Mouse (Mus musculus) heart, embryonic 15.5 days (tissue): ENCODE data around the gene Filip1l. TPM values are rescaled to one million over a fixed set of nuclear protein-coding genes. Genes with fewer than 3 reads are reported as not detected.

ENCODE experiments used
- ATAC-seq: fragments of 200-750 bp; cut with Nextera tagmentation; replicated peaks from 2 replicates; pipeline ENCODE4 v1.8.0; 2017; ENCODE audit warnings: low read depth, moderate TSS enrichment; ENCODE audit not compliant: insufficient number of reproducible peaks, insufficient read depth, low FRiP score
- H3K27ac ChIP-seq: fragments of 300-500 bp; sonication (generic); 2 replicates; pipeline ENCODE4 v1.5.1; 2015; ENCODE audit warnings: mild to moderate bottlenecking, inconsistent platforms
- H3K27me3 ChIP-seq: fragments of 300-500 bp; sonication (generic); 2 replicates; pipeline ENCODE4 v1.6.1; 2015; ENCODE audit warnings: inconsistent platforms
- H3K36me3 ChIP-seq: fragments of 300-500 bp; sonication (generic); 2 replicates; pipeline ENCODE4 v1.6.1; 2015; ENCODE audit warnings: mild to moderate bottlenecking, inconsistent platforms
- H3K4me1 ChIP-seq: fragments of 300-500 bp; sonication (generic); replicated peaks from 2 replicates; pipeline ENCODE4 v1.6.1; 2015; ENCODE audit warnings: inconsistent platforms
- H3K4me2 ChIP-seq: fragments of 300-500 bp; sonication (generic); 2 replicates; pipeline ENCODE4 v1.6.1; 2015; ENCODE audit warnings: inconsistent platforms, mild to moderate bottlenecking, moderate library complexity
- H3K4me3 ChIP-seq: fragments of 300-500 bp; sonication (generic); 2 replicates; pipeline ENCODE4 v1.5.1; 2015; ENCODE audit warnings: mild to moderate bottlenecking, inconsistent platforms
- H3K9ac ChIP-seq: fragments of 300-500 bp; sonication (generic); 2 replicates; pipeline ENCODE4 v1.6.1; 2015; ENCODE audit warnings: mild to moderate bottlenecking, inconsistent platforms
- H3K9me3 ChIP-seq: fragments of 300-500 bp; sonication (generic); replicated peaks from 2 replicates; pipeline ENCODE4 v1.6.1; 2016; ENCODE audit warnings: inconsistent platforms
- WGBS: fragments of 180-500 bp; shearing (Covaris S2); methylation state at CpG from one replicate; pipeline ENCODE4 v1.1.7; 2015; ENCODE audit warnings: mixed read lengths; 5-methylcytosine and 5-hydroxymethylcytosine counted together
- polyA plus RNA-seq: library from polyadenylated mRNA; unstranded; fragments of >200 nt; fragmentation: Nextera tagmentation; extraction: Ambion mirVana; gene quantifications from 2 replicates; pipeline ENCODE4 v1.2.1, GENCODE M21; 2015

The Filip1l gene
- polyA plus RNA-seq, 1 experiment from 2014 or later: 25.0 TPM

GRCm38 (mm10) chr16:57398387-57399214 lies 45.7 kb downstream of the Filip1l start:
- H3K36me3 ChIP-seq: no peaks in the 10 kb centered on the region
- ATAC-seq: 0 out of 2 replicates have a peak, but pooled peaks have one; percentile 7
- no peak overlapping the region for H3K4me3 ChIP-seq
- H3K9ac ChIP-seq: no peak overlapping the region
- no peak overlapping the region for H3K4me2 ChIP-seq
- H3K27me3 ChIP-seq: no peaks in the 10 kb centered on the region
- peaks cover 3% of the 10 kb centered on the region; the same call in 1 of the 2 replicates for H3K4me1 ChIP-seq
- H3K27ac ChIP-seq: no peak overlapping the region
- H3K9me3 ChIP-seq: no peaks in the 10 kb centered on the region
- WGBS: 51% methylated on average over 18 of the region's 18 CpGs

- no peaks in the 10 kb centered on the region for H3K27me3 ChIP-seq
- no peak overlapping the region for H3K4me3 ChIP-seq
- no peak overlapping the region for H3K27ac ChIP-seq
- H3K4me1 ChIP-seq: peaks cover 3% of the 10 kb centered on the region; the same call in 1 of the 2 replicates
- H3K9me3 ChIP-seq: no peaks in the 10 kb centered on the region
- H3K4me2 ChIP-seq: no peak overlapping the region
- H3K9ac ChIP-seq: no peak overlapping the region
- no peaks in the 10 kb centered on the region for H3K36me3 ChIP-seq
- no peak for ATAC-seq
- 73% methylated on average over 10 of the region's 10 CpGs for WGBS
Measured at GRCm38 (mm10) chr16:57399566-57399965, 46.7 kb downstream of the Filip1l start.

GRCm38 (mm10) chr16:57401702-57402101 lies 48.8 kb downstream of the Filip1l start:
- Histone ChIP-seq H3K4me1 (peaks cover 3% of the 10 kb centered on the region; the same call in 1 of the 2 replicates), H3K27ac (peak overlapping the region; percentile 21), H3K9me3 (no peaks in the 10 kb centered on the region), H3K9ac (no peak overlapping the region), H3K4me3 (no peak overlapping the region), H3K4me2 (no peak overlapping the region), H3K36me3 (no peaks in the 10 kb centered on the region), H3K27me3 (no peaks in the 10 kb centered on the region)
- 34% methylated on average over 6 of the region's 6 CpGs for WGBS
- no peak for ATAC-seq

GRCm38 (mm10) chr16:57402910-57403309 lies 50.0 kb downstream of the Filip1l start:
- WGBS: 70% methylated on average over 4 of the region's 4 CpGs
- Histone ChIP-seq H3K27me3 (no peaks in the 10 kb centered on the region), H3K27ac (no peak overlapping the region; the same call in 1 of the 2 replicates), H3K9ac (no peak overlapping the region), H3K4me2 (no peak overlapping the region), H3K9me3 (no peaks in the 10 kb centered on the region), H3K36me3 (no peaks in the 10 kb centered on the region), H3K4me1 (peaks cover 3% of the 10 kb centered on the region; the same call in 1 of the 2 replicates), H3K4me3 (no peak overlapping the region)
- no peak for ATAC-seq

- no peaks in the 10 kb centered on the region for H3K36me3 ChIP-seq
- H3K27me3 ChIP-seq: no peaks in the 10 kb centered on the region
- 61% methylated on average over 5 of the region's 5 CpGs for WGBS
- ATAC-seq: no peak
- H3K9ac ChIP-seq: no peak overlapping the region
- no peak overlapping the region for H3K27ac ChIP-seq
- no peaks in the 10 kb centered on the region for H3K9me3 ChIP-seq
- H3K4me2 ChIP-seq: no peak overlapping the region
- no peaks in the 10 kb centered on the region; the same call in 1 of the 2 replicates for H3K4me1 ChIP-seq
- no peak overlapping the region for H3K4me3 ChIP-seq
Measured at GRCm38 (mm10) chr16:57403825-57404224, 50.9 kb downstream of the Filip1l start.

- WGBS: 57% methylated on average over 4 of the region's 4 CpGs
- Histone ChIP-seq H3K4me1 (peaks cover 8% of the 10 kb centered on the region), H3K36me3 (no peaks in the 10 kb centered on the region), H3K27me3 (no peaks in the 10 kb centered on the region), H3K27ac (no peak overlapping the region), H3K9me3 (no peaks in the 10 kb centered on the region), H3K4me3 (no peak overlapping the region), H3K4me2 (no peak overlapping the region), H3K9ac (no peak overlapping the region)
- ATAC-seq: no peak
Measured at GRCm38 (mm10) chr16:57412766-57413165, 59.9 kb downstream of the Filip1l start.

- Histone ChIP-seq H3K4me1 (peaks cover 18% of the 10 kb centered on the region), H3K27me3 (no peaks in the 10 kb centered on the region), H3K36me3 (no peaks in the 10 kb centered on the region), H3K9ac (no peak overlapping the region), H3K4me3 (no peak overlapping the region), H3K4me2 (no peak overlapping the region), H3K9me3 (no peaks in the 10 kb centered on the region), H3K27ac (no peak overlapping the region)
- 51% methylated on average over 2 of the region's 2 CpGs for WGBS
- no peak for ATAC-seq
Measured at GRCm38 (mm10) chr16:57416049-57416448, 63.2 kb downstream of the Filip1l start.

GRCm38 (mm10) chr16:57417017-57417416 lies 64.1 kb downstream of the Filip1l start:
- peak overlapping the region; percentile 27 for H3K4me2 ChIP-seq
- no peaks in the 10 kb centered on the region for H3K27me3 ChIP-seq
- H3K9me3 ChIP-seq: no peaks in the 10 kb centered on the region
- ATAC-seq: no peak
- WGBS: 40% methylated on average over 9 of the region's 9 CpGs
- H3K4me1 ChIP-seq: peaks cover 26% of the 10 kb centered on the region
- no peaks in the 10 kb centered on the region for H3K36me3 ChIP-seq
- no peak overlapping the region for H3K27ac ChIP-seq
- H3K4me3 ChIP-seq: no peak overlapping the region
- H3K9ac ChIP-seq: no peak overlapping the region

- WGBS: 60% methylated on average over 1 of the region's 1 CpGs
- no peak overlapping the region for H3K4me2 ChIP-seq
- no peaks in the 10 kb centered on the region for H3K27me3 ChIP-seq
- H3K4me3 ChIP-seq: no peak overlapping the region
- no peaks in the 10 kb centered on the region for H3K9me3 ChIP-seq
- peaks cover 26% of the 10 kb centered on the region for H3K4me1 ChIP-seq
- no peak overlapping the region for H3K9ac ChIP-seq
- H3K36me3 ChIP-seq: no peaks in the 10 kb centered on the region
- no peak overlapping the region for H3K27ac ChIP-seq
- no peak for ATAC-seq
Measured at GRCm38 (mm10) chr16:57417955-57418354, 65.1 kb downstream of the Filip1l start.

- H3K4me1 ChIP-seq: peaks cover 26% of the 10 kb centered on the region
- H3K9ac ChIP-seq: no peak overlapping the region
- ATAC-seq: peak; percentile 71
- no peaks in the 10 kb centered on the region for H3K9me3 ChIP-seq
- H3K27ac ChIP-seq: peak overlapping the region; percentile 63
- WGBS: 26% methylated on average over 5 of the region's 5 CpGs
- H3K27me3 ChIP-seq: no peaks in the 10 kb centered on the region
- no peak overlapping the region for H3K4me2 ChIP-seq
- no peaks in the 10 kb centered on the region for H3K36me3 ChIP-seq
- H3K4me3 ChIP-seq: no peak overlapping the region
Measured at GRCm38 (mm10) chr16:57419332-57419731, 66.4 kb downstream of the Filip1l start.

- no peaks in the 10 kb centered on the region for H3K27me3 ChIP-seq
- peak overlapping the region; percentile 68; the same call in 1 of the 2 replicates for H3K27ac ChIP-seq
- no peak overlapping the region for H3K4me2 ChIP-seq
- 69% methylated on average over 5 of the region's 5 CpGs for WGBS
- H3K4me1 ChIP-seq: peaks cover 26% of the 10 kb centered on the region
- no peak for ATAC-seq
- H3K9ac ChIP-seq: no peak overlapping the region
- no peak overlapping the region for H3K4me3 ChIP-seq
- H3K36me3 ChIP-seq: no peaks in the 10 kb centered on the region
- no peaks in the 10 kb centered on the region for H3K9me3 ChIP-seq
Measured at GRCm38 (mm10) chr16:57419881-57420280, 67.0 kb downstream of the Filip1l start.
